Mouse (Mus musculus) C2C12 (cell line): ENCODE measurements around the gene Arf5. TPM values are rescaled to one million over a fixed set of nuclear protein-coding genes. Genes with fewer than 3 reads are reported as not detected.

Source experiments
- H3K27me3 ChIP-seq: one replicate; pipeline ENCODE4 v1.6.1; 2011; ENCODE audit not compliant: control insufficient read depth, insufficient read depth, insufficient read length
- H3K36me3 ChIP-seq: one replicate; pipeline ENCODE4 v1.6.1; 2011; ENCODE audit not compliant: control insufficient read depth, insufficient read depth
- H3K4me3 ChIP-seq: one replicate; pipeline ENCODE4 v1.5.1; 2011; ENCODE audit warnings: mild to moderate bottlenecking, control low read depth; ENCODE audit not compliant: poor library complexity, insufficient read depth, severe bottlenecking
- H3K79me2 ChIP-seq: one replicate; pipeline ENCODE4 v1.6.1; 2011; ENCODE audit not compliant: control insufficient read depth, insufficient read depth
- H3K79me3 ChIP-seq: one replicate; pipeline ENCODE4 v1.6.1; 2011; ENCODE audit warnings: low read depth, control low read depth
- H3ac ChIP-seq: one replicate; pipeline ENCODE3; 2011; ENCODE audit warnings: low read depth; ENCODE audit not compliant: control insufficient read depth, insufficient read length
- CEBPB ChIP-seq: IDR thresholded peaks from one replicate; pipeline ENCODE4 v1.6.1; 2011; ENCODE audit warnings: low read depth, mild to moderate bottlenecking, control low read depth, moderate library complexity
- CTCF ChIP-seq: IDR thresholded peaks from one replicate; pipeline ENCODE4 v1.5.1; 2011; ENCODE audit not compliant: control insufficient read depth, insufficient read depth, insufficient read length
- FOSL1 ChIP-seq: IDR thresholded peaks from one replicate; pipeline ENCODE4 v1.8.0; 2011; ENCODE audit warnings: mild to moderate bottlenecking, low read length; ENCODE audit not compliant: poor library complexity, insufficient read depth, severe bottlenecking
- MAX ChIP-seq: IDR thresholded peaks from one replicate; pipeline ENCODE4 v1.6.1; 2011; ENCODE audit warnings: mild to moderate bottlenecking, control low read depth
- MYOD1 ChIP-seq: IDR thresholded peaks from one replicate; pipeline ENCODE4 v1.6.1; 2011; ENCODE audit warnings: low read depth; ENCODE audit not compliant: control insufficient read depth, insufficient read length
- MYOG ChIP-seq: IDR thresholded peaks from one replicate; pipeline ENCODE4 v1.6.1; 2011; ENCODE audit not compliant: control insufficient read depth, insufficient read length; ENCODE audit errors: extremely low read depth
- USF1 ChIP-seq: IDR thresholded peaks from one replicate; pipeline ENCODE4 v1.6.1; 2011; ENCODE audit warnings: low read depth, mild to moderate bottlenecking, control low read depth, moderate library complexity
- polyA plus RNA-seq: library from polyadenylated mRNA; unstranded; fragments of >200 nt; fragmentation: generic; extraction: Trizol; gene quantifications from one replicate; pipeline ENCODE4 v1.2.1, GENCODE M21; 2012; ENCODE audit warnings: missing spikeins

Arf5 gene
- polyA plus RNA-seq, 1 experiment, result 203 TPM

DNA sequence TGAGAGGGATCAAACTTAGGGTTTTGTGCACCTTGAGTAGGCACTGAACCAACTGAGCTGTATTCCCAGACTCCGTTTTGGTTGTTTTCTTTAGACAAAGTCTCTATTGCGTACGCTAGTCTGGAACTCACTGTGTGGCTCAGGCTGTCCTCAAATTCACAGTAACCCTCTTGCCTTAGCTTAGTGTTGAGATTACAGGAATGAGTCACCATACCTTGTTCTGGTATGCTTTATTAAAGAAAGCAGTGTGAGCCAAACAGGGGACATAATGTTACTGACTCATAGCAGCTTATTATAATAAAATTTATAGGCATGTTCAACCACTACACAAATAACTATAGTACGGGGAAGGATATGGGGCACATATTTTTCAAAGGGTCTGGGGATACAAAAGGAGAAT is 50.9 kb downstream of the Arf5 start:
- no peaks in the 10 kb centered on the region for H3K79me3 ChIP-seq
- H3K27me3 ChIP-seq, result no peaks in the 10 kb centered on the region
- no peak for TF ChIP-seq MAX
- no peak for TF ChIP-seq MYOG
- peak; percentile 10 for TF ChIP-seq MYOD1
- no peak for TF ChIP-seq USF1
- TF ChIP-seq CEBPB, result peak; percentile 35
- TF ChIP-seq CTCF, result no peak
- TF ChIP-seq FOSL1, result peak; percentile 74
- no peaks in the 10 kb centered on the region for H3K79me2 ChIP-seq
- H3K4me3 ChIP-seq, result no peak overlapping the region
- H3K36me3 ChIP-seq, result no peaks in the 10 kb centered on the region
- no peak overlapping the region for H3ac ChIP-seq

DNA sequence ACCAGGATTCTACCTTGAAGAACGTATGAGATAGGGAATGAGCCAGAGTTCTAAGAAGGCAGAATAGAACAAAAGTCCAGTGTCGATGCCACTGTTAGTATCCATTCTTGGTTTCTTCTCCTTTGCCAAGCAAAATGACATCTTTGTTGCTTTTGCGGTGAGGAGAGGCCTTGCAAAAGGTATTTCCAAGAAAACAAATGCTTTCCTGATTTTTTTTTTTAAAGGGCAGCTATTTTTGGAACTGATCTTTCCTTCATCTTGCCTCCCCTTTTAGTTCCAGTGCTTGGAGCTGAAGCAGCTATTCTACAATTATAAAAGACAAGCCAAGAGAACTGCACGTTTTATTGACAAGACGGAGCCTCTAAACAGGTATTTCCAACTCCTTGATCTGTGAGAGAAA is 51.5 kb downstream of the Arf5 start, which contains the start of gene Snd1:
Snd1 (plus strand) TSS at position 301 of the 400 bp plus-strand sequence.
- Histone ChIP-seq H3K79me2 (no peaks in the 10 kb centered on the region), H3K36me3 (no peaks in the 10 kb centered on the region), H3ac (no peak within 1 kb of the TSS)

More for the DNA sequence above, 51.5 kb downstream of the Arf5 start, which contains the start of gene Snd1:
- TF ChIP-seq USF1 (no peak), MYOD1 (no peak), FOSL1 (no peak), MAX (no peak), MYOG (no peak), CTCF (no peak), CEBPB (no peak)
- no peaks in the 10 kb centered on the region for H3K27me3 ChIP-seq
- no peaks in the 10 kb centered on the region for H3K79me3 ChIP-seq
- H3K4me3 ChIP-seq, result no peak within 1 kb of the TSS

Other genes with a start within 250 kb of the Arf5 start
- 2.5 TPM for gene Zfp800, start 25.6 kb upstream of the Arf5 start, polyA plus RNA-seq
- gene Fscn3, start 4.2 kb downstream of the Arf5 start, polyA plus RNA-seq, result not detected
- gene Gcc1, start 4.8 kb downstream of the Arf5 start, polyA plus RNA-seq, result 4.7 TPM
- gene Pax4, start 25.8 kb downstream of the Arf5 start, polyA plus RNA-seq, result not detected
- gene Snd1, start 51.6 kb downstream of the Arf5 start, polyA plus RNA-seq, result 155 TPM